Mouse (Mus musculus): ENCODE measurements around the gene Plod3. TPM values are rescaled to one million over a fixed set of nuclear protein-coding genes. Genes with fewer than 3 reads are reported as not detected.
A peak's percentile ranks its signal among the peaks of the same experiment; 100 is the strongest.

The Plod3 gene
- polyA plus RNA-seq, 1 experiment from 2014 or later: 30.6 TPM

- ATAC-seq (replicated peaks; ENCODE audit: low FRiP score, low read depth): peak; percentile 83
- H3K27me3 ChIP-seq (ENCODE audit: insufficient read depth, low read length): no peaks in the 10 kb centered on the region
- WGBS: under 1% methylated on average over 20 of the region's 20 CpGs
- no peak for TF ChIP-seq CTCF (IDR thresholded peaks at IDR 0.05; ENCODE audit: low read depth)
- H3K4me2 ChIP-seq (ENCODE audit: low read length): peak overlapping the region; percentile 76
- H3K9ac ChIP-seq (ENCODE audit: low read depth, low read length): peak overlapping the region; percentile 73
- peaks cover 30% of the 10 kb centered on the region for H3K4me1 ChIP-seq (replicated peaks; ENCODE audit: insufficient read depth, low read length)
- H3K9me3 ChIP-seq (replicated peaks; ENCODE audit: low read length): no peaks in the 10 kb centered on the region
- peak overlapping the region; percentile 91 for H3K27ac ChIP-seq
- H3K4me3 ChIP-seq (replicated peaks; ENCODE audit: low read depth, low read length): peak overlapping the region; percentile 65
- peak; percentile 96 for DNase-seq (ENCODE audit: low spot score)
- peaks cover 24% of the 10 kb centered on the region for H3K36me3 ChIP-seq (ENCODE audit: insufficient read depth, low read length)
Observed at GRCm38 (mm10) chr5:136961983-136962461, 24.8 kb upstream of the Plod3 start.

DNA sequence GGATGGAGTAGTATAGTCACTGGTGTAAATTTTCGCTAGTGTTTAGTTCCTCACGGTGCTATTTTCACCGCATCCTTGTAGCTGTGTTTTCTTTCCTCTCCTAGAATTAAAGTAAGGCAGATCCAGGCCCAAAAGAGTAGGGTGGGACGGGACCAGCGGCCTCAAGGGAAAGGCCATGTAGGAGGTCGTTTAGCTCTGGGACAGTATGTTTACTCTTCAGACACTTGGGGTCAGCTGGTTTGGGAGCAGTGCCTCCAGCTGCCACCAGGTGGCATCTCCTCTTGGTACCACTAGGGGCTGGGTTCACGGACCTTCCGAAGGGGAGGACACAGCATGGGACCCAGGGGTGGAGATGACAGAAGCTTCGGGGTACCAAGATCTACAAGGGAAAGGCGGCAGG is 24.3 kb upstream of the Plod3 start:
- ATAC-seq (replicated peaks; ENCODE audit: low FRiP score, low read depth) (peak; percentile 22; the same call in 1 of the 2 replicates), DNase-seq (ENCODE audit: low spot score) (peak; percentile 88)
- Histone ChIP-seq H3K27me3 (ENCODE audit: insufficient read depth, low read length) (no peaks in the 10 kb centered on the region), H3K36me3 (ENCODE audit: insufficient read depth, low read length) (peaks cover 24% of the 10 kb centered on the region), H3K9ac (ENCODE audit: low read depth, low read length) (peak overlapping the region; percentile 73), H3K9me3 (replicated peaks; ENCODE audit: low read length) (no peaks in the 10 kb centered on the region), H3K4me2 (ENCODE audit: low read length) (peak overlapping the region; percentile 76), H3K4me1 (replicated peaks; ENCODE audit: insufficient read depth, low read length) (peaks cover 35% of the 10 kb centered on the region), H3K27ac (peak overlapping the region; percentile 91), H3K4me3 (replicated peaks; ENCODE audit: low read depth, low read length) (peak overlapping the region; percentile 65)
- WGBS: 2% methylated on average over 10 of the region's 10 CpGs
- peak; percentile 89 for TF ChIP-seq CTCF (IDR thresholded peaks at IDR 0.05; ENCODE audit: low read depth)

DNA sequence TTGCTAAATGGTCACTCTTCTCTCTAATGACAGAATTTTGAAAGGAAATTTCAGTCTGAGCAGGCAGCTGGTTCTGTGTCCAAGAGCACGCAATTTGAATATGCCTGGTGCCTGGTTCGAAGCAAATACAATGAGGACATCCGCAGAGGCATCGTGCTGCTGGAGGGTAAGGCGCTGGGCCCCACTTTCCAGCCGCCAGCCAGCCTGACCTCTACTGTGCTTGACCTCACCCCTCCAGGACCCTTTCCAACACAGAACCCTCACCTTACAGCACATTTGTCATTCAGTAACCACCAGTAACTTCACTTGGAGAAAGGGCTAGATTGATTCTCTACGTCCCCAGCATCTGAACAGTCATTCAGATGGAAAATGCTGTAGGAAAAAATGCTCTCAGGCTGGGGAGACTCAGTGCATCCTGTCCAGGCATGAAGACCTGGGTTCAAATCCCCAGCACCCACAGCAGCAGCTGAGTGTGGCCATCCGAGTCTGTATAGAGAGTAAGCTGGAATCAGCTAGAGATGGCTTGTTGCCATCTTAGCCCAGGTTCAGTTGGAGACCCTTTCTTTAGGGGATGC is 23.8 kb upstream of the Plod3 start:
- H3K36me3 ChIP-seq (ENCODE audit: insufficient read depth, low read length): peaks cover 24% of the 10 kb centered on the region
- peak overlapping the region; percentile 76 for H3K4me2 ChIP-seq (ENCODE audit: low read length)
- H3K4me1 ChIP-seq (replicated peaks; ENCODE audit: insufficient read depth, low read length): peaks cover 36% of the 10 kb centered on the region
- WGBS: 68% methylated on average over 8 of the region's 8 CpGs
- no peak for DNase-seq (ENCODE audit: low spot score)
- TF ChIP-seq CTCF (IDR thresholded peaks at IDR 0.05; ENCODE audit: low read depth): no peak
- H3K27me3 ChIP-seq (ENCODE audit: insufficient read depth, low read length): no peaks in the 10 kb centered on the region
- ATAC-seq (replicated peaks; ENCODE audit: low FRiP score, low read depth): no peak
- H3K4me3 ChIP-seq (replicated peaks; ENCODE audit: low read depth, low read length): peak overlapping the region; percentile 65
- H3K9me3 ChIP-seq (replicated peaks; ENCODE audit: low read length): no peaks in the 10 kb centered on the region
- peak overlapping the region; percentile 73; the same call in 1 of the 2 replicates for H3K9ac ChIP-seq (ENCODE audit: low read depth, low read length)
- peak overlapping the region; percentile 54; the same call in 1 of the 2 replicates for H3K27ac ChIP-seq

GRCm38 (mm10) chr5:136965210-136965609 is 21.6 kb upstream of the Plod3 start:
- no peak for DNase-seq (ENCODE audit: low spot score)
- no peak for ATAC-seq (replicated peaks; ENCODE audit: low FRiP score, low read depth)
- H3K4me3 ChIP-seq (replicated peaks; ENCODE audit: low read depth, low read length): no peak overlapping the region
- H3K9me3 ChIP-seq (replicated peaks; ENCODE audit: low read length): no peaks in the 10 kb centered on the region
- H3K27me3 ChIP-seq (ENCODE audit: insufficient read depth, low read length): no peaks in the 10 kb centered on the region
- no peak for TF ChIP-seq CTCF (IDR thresholded peaks at IDR 0.05; ENCODE audit: low read depth)
- peaks cover 24% of the 10 kb centered on the region for H3K36me3 ChIP-seq (ENCODE audit: insufficient read depth, low read length)
- peak overlapping the region; percentile 84 for H3K27ac ChIP-seq
- H3K9ac ChIP-seq (ENCODE audit: low read depth, low read length): no peak overlapping the region
- no peak overlapping the region for H3K4me2 ChIP-seq (ENCODE audit: low read length)
- peaks cover 36% of the 10 kb centered on the region for H3K4me1 ChIP-seq (replicated peaks; ENCODE audit: insufficient read depth, low read length)
- WGBS: 73% methylated on average over 9 of the region's 9 CpGs

GRCm38 (mm10) chr5:136965686-136966085 is 21.1 kb upstream of the Plod3 start:
- TF ChIP-seq CTCF (IDR thresholded peaks at IDR 0.05; ENCODE audit: low read depth): no peak
- peak overlapping the region; percentile 5; the same call in 1 of the 2 replicates for H3K4me2 ChIP-seq (ENCODE audit: low read length)
- DNase-seq (ENCODE audit: low spot score): no peak
- no peak for ATAC-seq (replicated peaks; ENCODE audit: low FRiP score, low read depth)
- WGBS: 75% methylated on average over 7 of the region's 8 CpGs
- H3K36me3 ChIP-seq (ENCODE audit: insufficient read depth, low read length): peaks cover 24% of the 10 kb centered on the region
- H3K4me3 ChIP-seq (replicated peaks; ENCODE audit: low read depth, low read length): no peak overlapping the region
- H3K27ac ChIP-seq: peak overlapping the region; percentile 84
- H3K9ac ChIP-seq (ENCODE audit: low read depth, low read length): peak overlapping the region; percentile 35; the same call in 1 of the 2 replicates
- no peaks in the 10 kb centered on the region for H3K27me3 ChIP-seq (ENCODE audit: insufficient read depth, low read length)
- no peaks in the 10 kb centered on the region for H3K9me3 ChIP-seq (replicated peaks; ENCODE audit: low read length)
- peaks cover 36% of the 10 kb centered on the region for H3K4me1 ChIP-seq (replicated peaks; ENCODE audit: insufficient read depth, low read length)

- H3K4me1 ChIP-seq (replicated peaks; ENCODE audit: insufficient read depth, low read length): peaks cover 35% of the 10 kb centered on the region
- DNase-seq (ENCODE audit: low spot score) (peak; percentile 96), ATAC-seq (replicated peaks; ENCODE audit: low FRiP score, low read depth) (peak; percentile 55)
- no peaks in the 10 kb centered on the region for H3K27me3 ChIP-seq (ENCODE audit: insufficient read depth, low read length)
- peak within 1 kb of the TSS; percentile 84 for H3K27ac ChIP-seq
- peaks cover 24% of the 10 kb centered on the region for H3K36me3 ChIP-seq (ENCODE audit: insufficient read depth, low read length)
- H3K9ac ChIP-seq (ENCODE audit: low read depth, low read length): peak within 1 kb of the TSS; percentile 35; the same call in 1 of the 2 replicates
- peak within 1 kb of the TSS; percentile 5 for H3K4me2 ChIP-seq (ENCODE audit: low read length)
- TF ChIP-seq CTCF (IDR thresholded peaks at IDR 0.05; ENCODE audit: low read depth): no peak
- WGBS: 13% methylated on average over 6 of the region's 6 CpGs
- H3K9me3 ChIP-seq (replicated peaks; ENCODE audit: low read length): no peaks in the 10 kb centered on the region
- no peak within 1 kb of the TSS for H3K4me3 ChIP-seq (replicated peaks; ENCODE audit: low read depth, low read length)
Observed at GRCm38 (mm10) chr5:136966331-136966730, 20.5 kb upstream of the Plod3 start, which contains the start of gene Cldn15. TSS of gene Cldn15 (plus strand) at chr5:136966616.
